Mouse (Mus musculus) central nervous system, embryonic 18 days (tissue): ENCODE data around the gene Mpp3. TPM values are rescaled to one million over a fixed set of nuclear protein-coding genes. Genes with fewer than 3 reads are reported as not detected.

Experiments
- polyA plus RNA-seq: library from polyadenylated mRNA; depleted of rRNA; stranded (reverse); fragments of >200 nt; gene quantifications from 2 replicates; pipeline ENCODE4 v1.2.3, GENCODE M21; 2012; rRNA removed

Mpp3 gene
- polyA plus RNA-seq: 53.8 and 59.3 TPM in 2 replicates

GRCm38 (mm10) chr11:102028087-102028816 lies at the start of gene Mpp3:
Gene Mpp3 (minus strand): TSS chr11:102028461.

GRCm38 (mm10) chr11:102041350-102041949 lies 13.2 kb upstream of the Mpp3 start, which contains the start of gene Cd300lg:
Gene Cd300lg (plus strand): TSS chr11:102041509.

GRCm38 (mm10) chr11:101986913-101987312 lies 41.3 kb downstream of the Mpp3 start, which contains the start of gene Dusp3:
Gene Dusp3 (minus strand): TSS chr11:101987013.

GRCm38 (mm10) chr11:101984054-101985025 lies 43.9 kb downstream of the Mpp3 start, which contains the start of gene Cfap97d1:
Gene Cfap97d1 (plus strand): TSS chr11:101984279.

GRCm38 (mm10) chr11:101966965-101967614 lies 61.2 kb downstream of the Mpp3 start, which contains the start of gene Sost:
Gene Sost (minus strand): TSS chr11:101967015.

Other genes starting within 250 kb of the Mpp3 start
- 16.5 and 21.5 TPM in 2 replicates for gene Etv4, start 243.1 kb downstream of the Mpp3 start, polyA plus RNA-seq
- gene Meox1, start 134.1 kb downstream of the Mpp3 start, polyA plus RNA-seq: 0.73 and 1.2 TPM in 2 replicates
- 0.10 and 0.47 TPM in 2 replicates for gene Sost, start 61.4 kb downstream of the Mpp3 start, polyA plus RNA-seq
- gene Cfap97d1, start 44.2 kb downstream of the Mpp3 start, polyA plus RNA-seq: not detected in 2 replicates
- gene Dusp3, start 41.4 kb downstream of the Mpp3 start, polyA plus RNA-seq: 23.8 and 25.5 TPM in 2 replicates
- gene Cd300lg, start 13.0 kb upstream of the Mpp3 start, polyA plus RNA-seq: 0.12 and 0.24 TPM in 2 replicates
- gene Mpp2, start 60.1 kb upstream of the Mpp3 start, polyA plus RNA-seq: 46.0 and 51.6 TPM in 2 replicates
- not detected in 2 replicates for gene Ppy, start 72.9 kb upstream of the Mpp3 start, polyA plus RNA-seq
- gene Pyy, start 79.4 kb upstream of the Mpp3 start, polyA plus RNA-seq: 1.9 TPM in 1 of 2 replicates, not detected in the other
- gene Nags, start 117.1 kb upstream of the Mpp3 start, polyA plus RNA-seq: 0.08 and 0.16 TPM in 2 replicates
- gene Tmem101, start 127.9 kb upstream of the Mpp3 start, polyA plus RNA-seq: 35.4 and 38.9 TPM in 2 replicates
- 39.0 and 39.7 TPM in 2 replicates for gene Lsm12, start 156.8 kb upstream of the Mpp3 start, polyA plus RNA-seq
- 50.9 and 52.7 TPM in 2 replicates for gene G6pc3, start 161.2 kb upstream of the Mpp3 start, polyA plus RNA-seq
- gene Hdac5, start 201.7 kb upstream of the Mpp3 start, polyA plus RNA-seq: 94.4 and 132 TPM in 2 replicates
- gene BC030867, start 220.4 kb upstream of the Mpp3 start, polyA plus RNA-seq: 2.3 and 2.4 TPM in 2 replicates
- gene Asb16, start 240.3 kb upstream of the Mpp3 start, polyA plus RNA-seq: 1.0 and 1.2 TPM in 2 replicates